Mouse (Mus musculus): ENCODE measurements around the gene Ptpdc1.

The Ptpdc1 gene

DNA sequence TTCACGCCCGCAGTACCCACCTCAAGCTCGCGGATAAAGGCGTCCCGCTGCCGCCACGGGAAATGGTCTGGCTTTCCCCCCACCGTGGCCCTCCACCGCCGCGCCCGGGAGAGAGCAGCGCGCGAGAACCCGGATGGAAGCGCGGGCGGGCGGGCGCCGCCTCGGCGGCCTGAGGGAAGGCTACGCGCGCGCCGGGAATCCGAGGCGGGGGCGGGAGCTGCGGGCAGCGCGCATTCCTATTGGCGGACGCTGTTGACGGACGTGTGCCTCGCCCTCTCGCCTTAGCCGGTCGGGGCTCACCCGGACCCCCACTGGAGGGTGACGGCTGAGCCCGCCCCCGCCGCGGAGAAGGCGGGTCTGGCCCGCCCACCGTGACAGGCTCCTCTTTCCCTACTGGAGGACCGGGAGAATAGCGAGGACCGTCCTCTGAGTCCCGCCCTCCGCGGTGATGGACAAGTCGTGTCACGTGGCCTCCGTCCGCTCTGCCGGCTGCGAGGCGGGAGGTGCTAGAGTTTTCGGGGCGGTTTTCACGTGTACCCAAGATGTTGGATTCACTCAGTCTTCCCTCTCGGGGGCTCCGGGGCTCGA is 79.0 kb downstream of the Ptpdc1 start:
- DNase-seq (ENCODE audit: low spot score) = peak; percentile 98

- DNase-seq (ENCODE audit: low spot score) = peak; percentile 93
Observed at GRCm38 (mm10) chr13:48545476-48546281, 79.8 kb downstream of the Ptpdc1 start.

- no peak for DNase-seq (ENCODE audit: low spot score)
Observed at GRCm38 (mm10) chr13:48544867-48545266, 80.6 kb downstream of the Ptpdc1 start.

DNA sequence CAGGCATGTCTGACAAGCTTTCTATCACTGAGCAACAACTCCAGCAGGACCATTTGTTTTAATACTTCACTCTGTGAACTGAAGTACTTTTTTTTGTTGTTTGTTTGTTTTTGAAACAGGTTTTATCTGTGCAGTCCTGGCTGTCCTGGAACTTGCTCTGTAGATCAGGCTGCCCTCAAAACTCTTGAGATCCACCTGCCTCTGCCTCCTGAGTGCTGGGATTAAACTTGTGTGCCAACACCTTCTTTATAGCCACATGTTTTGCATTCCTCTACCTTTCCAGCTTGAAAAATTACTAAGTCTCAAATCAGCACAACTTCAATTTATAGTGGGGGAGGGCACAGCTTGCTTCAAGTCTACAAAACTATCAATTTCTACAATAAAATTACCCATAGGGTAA is 81.1 kb downstream of the Ptpdc1 start:
- no peak for DNase-seq (ENCODE audit: low spot score)

- no peak for DNase-seq (ENCODE audit: low spot score)
Observed at GRCm38 (mm10) chr13:48540488-48540887, 85.0 kb downstream of the Ptpdc1 start.

DNA sequence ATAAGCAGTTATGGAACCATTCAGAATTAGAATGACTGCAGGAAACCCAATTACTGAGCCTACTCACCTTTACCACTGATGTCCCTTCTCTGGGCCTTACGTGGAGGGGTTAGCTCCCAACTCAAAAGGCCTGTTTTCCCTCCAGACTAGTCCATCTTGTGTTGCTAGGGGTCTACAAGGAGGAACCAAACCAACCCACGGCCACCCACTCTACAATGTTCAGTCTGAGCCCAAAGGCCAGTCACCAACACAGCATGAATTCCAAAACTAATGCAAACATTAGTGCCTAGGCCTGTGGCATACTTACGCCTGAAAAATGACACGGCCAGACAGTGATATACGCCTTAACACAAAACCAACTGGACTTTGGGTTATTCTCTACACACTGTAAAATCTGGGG is 92.0 kb downstream of the Ptpdc1 start:
- no peak for DNase-seq (ENCODE audit: low spot score)

GRCm38 (mm10) chr13:48531448-48531847 is 94.0 kb downstream of the Ptpdc1 start:
- no peak for DNase-seq (ENCODE audit: low spot score)

GRCm38 (mm10) chr13:48530685-48531084 is 94.8 kb downstream of the Ptpdc1 start:
- peak; percentile 31 for DNase-seq (ENCODE audit: low spot score)

GRCm38 (mm10) chr13:48529028-48529427 is 96.4 kb downstream of the Ptpdc1 start:
- DNase-seq (ENCODE audit: low spot score) = no peak

GRCm38 (mm10) chr13:48528123-48528871 is 97.2 kb downstream of the Ptpdc1 start:
- peak; percentile 33 for DNase-seq (ENCODE audit: low spot score)

Data from urinary bladder, postnatal 25 days (tissue).